Mouse (Mus musculus) liver, adult 10 weeks (tissue): ENCODE data around the gene Gm49510. TPM values are rescaled to one million over a fixed set of nuclear protein-coding genes. Genes with fewer than 3 reads are reported as not detected.

ENCODE experiments used
- polyA plus RNA-seq: library from polyadenylated mRNA; stranded (reverse); fragments of 350-450 nt; fragmentation: Illumina TruSeq; extraction: RNeasy Lipid Tissue Mini Kit (QIAGEN cat#74804); gene quantifications from one replicate; pipeline ENCODE4 v1.2.3, GENCODE M21; 2014; ENCODE audit warnings: low read depth, low replicate concordance

Gm49510 gene
- not detected for polyA plus RNA-seq

DNA sequence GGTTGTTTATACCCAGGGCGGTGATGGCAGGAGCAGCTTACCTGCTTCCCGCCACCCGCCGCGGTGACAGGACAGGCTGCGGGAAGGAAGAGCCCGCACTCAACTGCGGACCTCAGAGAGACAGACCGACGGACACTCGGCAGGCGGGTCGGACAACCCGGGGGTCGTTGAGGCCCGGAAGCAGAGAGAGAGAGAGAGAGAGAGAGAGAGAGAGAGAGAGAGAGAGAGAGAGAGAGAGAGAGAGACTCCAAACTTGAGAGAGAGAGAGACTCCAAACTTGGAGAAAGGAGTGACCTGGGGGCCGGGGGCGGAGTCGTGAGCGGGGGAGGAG, at the start of gene Gm49510:
TSS of gene Gm49510 (plus strand) at position 259 of the 331 bp plus-strand sequence.

DNA sequence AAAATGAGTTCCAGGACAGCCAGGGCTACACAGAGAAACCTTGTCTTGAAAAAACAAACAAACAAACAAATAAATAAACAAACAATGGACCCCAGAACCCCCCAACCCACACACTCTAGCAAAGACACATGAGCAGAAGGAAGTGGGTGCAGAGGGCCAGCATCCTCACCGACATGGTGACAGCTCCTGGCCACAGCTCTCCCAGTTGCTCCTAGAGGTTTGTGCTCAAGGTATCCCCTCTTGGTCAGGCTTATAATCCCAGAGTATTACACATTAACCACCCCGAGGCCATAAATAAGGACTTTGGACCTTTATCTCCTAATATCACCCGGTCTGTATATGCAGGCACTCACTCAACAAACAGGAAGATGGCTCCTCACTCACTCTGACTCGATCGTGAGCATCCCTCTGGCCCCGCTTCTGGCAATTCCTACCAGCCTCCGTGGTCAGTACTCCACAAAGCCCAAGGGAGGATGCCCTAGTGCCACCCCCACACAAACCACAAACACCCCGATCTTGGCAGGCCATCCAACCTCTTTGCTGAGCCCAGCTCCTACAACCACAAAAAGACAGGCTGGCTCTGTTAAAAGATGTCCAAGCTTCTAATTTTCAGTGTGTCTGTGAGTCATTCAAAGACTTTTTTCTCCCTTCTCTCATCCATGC, 44.0 kb upstream of the Gm49510 start, which contains the start of gene Lgals2:
TSS of gene Lgals2 (minus strand) at position 227 of the 663 bp plus-strand sequence.

GRCm38 (mm10) chr15:78876991-78877809, 22.3 kb upstream of the Gm49510 start, which contains the start of gene Gga1:
Gga1 (plus strand) TSS chr15:78877190.

GRCm38 (mm10) chr15:78899740-78900584, 495 bp downstream of the Gm49510 start, which contains the start of gene Sh3bp1:
Sh3bp1 (plus strand) TSS chr15:78899768.

DNA sequence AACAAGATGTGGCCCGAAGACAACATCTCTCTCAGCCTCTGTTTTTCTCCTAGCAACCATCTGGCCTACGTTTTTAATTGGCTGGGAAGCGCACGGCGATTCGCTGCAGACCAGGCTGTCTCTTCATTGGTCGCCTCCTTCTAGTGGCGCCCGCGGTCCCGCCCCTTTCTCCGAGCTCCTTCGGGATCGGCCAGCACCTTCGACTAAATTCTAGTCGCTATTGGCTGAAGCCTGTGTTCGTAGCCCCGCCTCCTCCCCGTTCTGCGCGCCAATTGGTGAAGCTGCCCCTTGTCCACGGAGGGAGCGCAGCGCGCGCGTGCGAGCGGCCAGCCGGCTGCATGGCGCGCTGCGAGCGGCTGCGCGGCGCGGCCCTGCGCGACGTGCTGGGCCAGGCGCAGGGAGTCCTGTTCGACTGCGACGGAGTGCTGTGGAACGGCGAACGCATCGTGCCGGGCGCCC, 14.2 kb downstream of the Gm49510 start, which contains the start of gene Pdxp:
TSS of gene Pdxp (plus strand) at position 288 of the 459 bp plus-strand sequence.

DNA sequence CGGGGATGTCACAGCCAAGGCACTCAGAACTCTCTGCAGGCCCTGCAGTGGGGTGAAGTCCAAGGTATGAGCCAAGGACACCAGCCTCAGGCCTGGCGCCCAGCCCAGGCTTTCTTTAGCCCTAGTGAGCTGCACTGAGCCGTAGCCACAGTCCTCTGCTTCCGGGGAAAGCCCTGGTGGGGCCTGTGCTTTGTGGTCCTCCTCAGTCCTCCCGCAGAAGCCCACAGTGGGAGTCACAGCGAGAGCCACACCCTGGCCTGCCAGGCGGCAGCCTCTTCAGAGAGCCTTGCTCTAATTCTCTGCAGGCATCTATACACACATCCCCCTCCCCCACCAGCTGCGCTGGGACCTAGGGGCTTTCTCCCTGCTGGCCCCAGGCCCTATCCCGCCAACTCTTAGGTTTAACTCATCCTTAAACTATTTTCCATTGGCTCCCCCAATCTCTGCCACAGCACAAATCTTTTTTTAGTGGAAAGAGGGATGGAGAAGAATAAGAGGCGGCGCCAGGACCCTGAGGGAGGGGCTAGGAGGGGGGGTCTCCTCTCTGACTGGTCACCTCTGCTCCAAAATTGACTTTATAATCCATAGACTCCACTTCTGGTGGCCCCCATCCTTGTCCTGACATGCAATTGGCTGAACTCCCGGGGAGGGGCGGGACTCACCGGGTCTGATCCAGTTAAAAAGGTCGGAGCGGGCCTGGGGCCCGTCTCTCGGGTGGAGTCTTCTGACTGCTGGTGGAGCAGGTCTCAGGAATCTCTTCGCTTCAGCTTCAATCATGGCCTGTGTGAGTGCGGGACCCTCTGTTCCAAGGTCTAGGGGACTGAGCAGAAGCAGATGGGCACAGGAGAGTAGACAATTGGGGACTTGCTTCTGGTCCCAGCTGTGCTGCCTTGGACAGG, 26.8 kb downstream of the Gm49510 start, which contains the start of gene Lgals1:
TSS of gene Lgals1 (plus strand) at position 705 of the 899 bp plus-strand sequence.

DNA sequence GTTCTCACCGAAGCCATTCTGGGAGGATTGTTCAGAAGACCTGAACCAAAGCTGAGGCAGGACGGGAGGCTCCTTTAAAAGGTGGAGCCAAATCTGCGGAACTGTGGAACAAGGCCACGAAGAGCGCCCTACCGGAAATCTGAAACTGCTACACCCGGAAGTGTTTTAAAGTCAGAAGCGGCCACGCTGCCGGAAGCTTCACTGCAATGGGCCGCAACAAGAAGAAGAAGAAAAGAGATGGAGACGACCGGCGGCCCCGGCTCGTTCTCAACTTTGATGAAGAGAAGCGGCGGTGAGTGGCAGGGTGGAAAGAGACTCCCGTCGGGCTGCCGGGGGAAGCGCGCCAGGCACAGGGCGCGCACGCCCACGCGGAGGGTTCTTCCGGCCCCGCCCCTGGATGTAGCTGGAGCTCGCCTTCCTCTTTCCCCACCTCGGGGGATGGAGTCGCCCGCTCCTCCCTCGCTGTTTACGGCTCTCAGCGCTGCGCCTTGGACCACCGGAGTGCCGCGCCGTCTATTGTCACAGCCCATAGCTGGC, 35.4 kb downstream of the Gm49510 start, which contains the start of gene Nol12:
TSS of gene Nol12 (plus strand) at position 150 of the 537 bp plus-strand sequence.

DNA sequence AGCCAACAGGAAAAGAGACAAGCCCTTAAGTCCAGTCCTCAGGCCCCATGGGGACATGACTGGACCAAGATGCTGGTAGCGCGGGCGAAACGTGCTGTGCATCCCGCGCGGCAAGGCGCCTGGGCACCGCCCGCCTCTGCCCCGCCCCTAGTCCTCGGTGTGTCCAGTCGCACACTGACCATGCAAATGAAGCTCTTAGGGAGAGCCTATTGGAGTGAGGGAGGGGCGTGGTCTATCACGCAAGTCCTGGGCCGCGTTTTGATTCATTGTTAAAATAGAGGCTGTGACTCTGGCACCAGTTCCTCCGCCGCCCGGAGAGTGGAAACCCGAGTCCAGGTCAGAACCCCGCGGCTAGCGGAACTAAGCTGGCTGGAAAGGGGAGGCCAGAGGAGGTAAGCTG, 48.2 kb downstream of the Gm49510 start, which contains the start of gene Triobp:
TSS of gene Triobp (plus strand) at position 68 of the 400 bp plus-strand sequence.

Other genes starting within 250 kb of the Gm49510 start
- not detected for gene Elfn2, start 180.9 kb upstream of the Gm49510 start, polyA plus RNA-seq
- 0.34 TPM for gene Mfng, start 126.2 kb upstream of the Gm49510 start, polyA plus RNA-seq
- gene Card10, start 96.6 kb upstream of the Gm49510 start, polyA plus RNA-seq, result 0.48 TPM
- 0.24 TPM for gene Cdc42ep1, start 57.0 kb upstream of the Gm49510 start, polyA plus RNA-seq
- gene Lgals2, start 44.1 kb upstream of the Gm49510 start, polyA plus RNA-seq, result not detected
- gene Gga1, start 22.5 kb upstream of the Gm49510 start, polyA plus RNA-seq, result 1.1 TPM
- gene Sh3bp1, start 101 bp downstream of the Gm49510 start, polyA plus RNA-seq, result not detected
- gene Pdxp, start 14.3 kb downstream of the Gm49510 start, polyA plus RNA-seq, result not detected
- 2.0 TPM for gene Lgals1, start 27.1 kb downstream of the Gm49510 start, polyA plus RNA-seq
- gene Nol12, start 35.3 kb downstream of the Gm49510 start, polyA plus RNA-seq, result 3.0 TPM
- gene Triobp, start 48.1 kb downstream of the Gm49510 start, polyA plus RNA-seq, result 0.77 TPM
- gene H1f0, start 128.8 kb downstream of the Gm49510 start, polyA plus RNA-seq, result 71.3 TPM
- gene Galr3, start 142.2 kb downstream of the Gm49510 start, polyA plus RNA-seq, result not detected
- gene Ankrd54, start 163.2 kb downstream of the Gm49510 start, polyA plus RNA-seq, result 0.90 TPM
- gene Eif3l, start 175.5 kb downstream of the Gm49510 start, polyA plus RNA-seq, result 40.0 TPM
- gene Micall1, start 209.2 kb downstream of the Gm49510 start, polyA plus RNA-seq, result 3.2 TPM
- 1.1 TPM for gene Polr2f, start 241.3 kb downstream of the Gm49510 start, polyA plus RNA-seq
- not detected for gene 1700088E04Rik, start 241.6 kb downstream of the Gm49510 start, polyA plus RNA-seq